Mouse (Mus musculus) E14TG2a.4 (cell line): ENCODE data around the gene Tceanc2.

Source experiments
- H3K27me3 ChIP-seq: 2 replicates; pipeline ENCODE4 v1.6.1; 2014; ENCODE audit warnings: low read length, control low read depth; ENCODE audit not compliant: insufficient read depth
- H3K36me3 ChIP-seq: 2 replicates; pipeline ENCODE4 v1.6.1; 2014; ENCODE audit warnings: low read length, control low read depth; ENCODE audit not compliant: insufficient read depth
- H3K4me1 ChIP-seq: replicated peaks from 2 replicates; pipeline ENCODE4 v1.6.1; 2014; ENCODE audit warnings: low read depth, low read length, control low read depth
- H3K4me3 ChIP-seq: replicated peaks from 2 replicates; pipeline ENCODE4 v1.5.1; 2014; ENCODE audit warnings: mild to moderate bottlenecking, low read length
- H3K9me3 ChIP-seq: 2 replicates; pipeline ENCODE4 v1.6.1; 2014; ENCODE audit warnings: low read length, control low read depth
- CTCF ChIP-seq: conservative IDR thresholded peaks from 2 replicates; pipeline ENCODE4 v1.5.1; 2014; ENCODE audit warnings: low read length
- NANOG ChIP-seq: IDR thresholded peaks from 2 replicates; pipeline ENCODE4 v1.6.1; 2014; ENCODE audit warnings: borderline replicate concordance, low read length, mixed read lengths
- POU5F1 ChIP-seq: IDR thresholded peaks from 2 replicates; pipeline ENCODE4 v1.6.1; 2014; ENCODE audit warnings: low read length, borderline replicate concordance

Gene Tceanc2

DNA sequence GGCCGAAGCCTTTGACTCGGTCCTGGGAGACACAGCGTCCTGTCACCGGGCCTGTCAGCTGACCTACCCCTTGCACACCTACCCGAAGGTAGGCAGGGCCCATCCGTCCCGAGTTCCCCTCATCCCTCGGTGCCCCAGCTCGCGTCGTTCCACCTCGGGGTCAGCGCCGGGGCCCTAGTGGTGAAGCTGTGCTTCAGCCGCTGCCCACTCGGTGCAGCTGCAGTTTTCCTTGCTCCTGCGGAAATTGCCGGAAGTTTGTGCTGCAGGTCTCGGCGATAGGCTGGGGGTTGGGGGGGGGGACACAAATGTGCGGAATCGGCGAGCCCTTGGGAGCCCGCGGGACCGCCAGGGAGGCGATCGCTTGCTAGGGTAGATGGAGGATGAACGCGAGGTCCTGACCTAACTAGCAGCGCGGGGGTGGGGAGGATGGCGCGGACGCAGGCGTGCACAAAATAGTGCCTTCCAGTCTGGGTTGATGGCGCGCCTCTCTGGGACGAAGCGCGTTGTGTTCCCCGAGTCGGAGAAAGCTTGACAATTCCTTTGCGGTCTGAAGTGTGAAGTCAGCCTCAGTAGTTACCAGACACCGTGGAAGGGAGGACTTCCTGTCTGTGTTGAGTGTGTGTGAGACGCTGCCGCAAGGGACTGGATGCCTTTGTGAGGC, at the start of gene Tceanc2:
Gene Tceanc2 (minus strand): TSS at position 287 of the 661 bp plus-strand sequence.
- Histone ChIP-seq H3K27me3 (no peaks in the 10 kb centered on the region), H3K4me1 (peaks cover 49% of the 10 kb centered on the region), H3K9me3 (no peaks in the 10 kb centered on the region), H3K4me3 (peak within 1 kb of the TSS; percentile 98), H3K36me3 (peaks cover 21% of the 10 kb centered on the region)
- TF ChIP-seq NANOG (no peak), CTCF (no peak), POU5F1 (no peak)

DNA sequence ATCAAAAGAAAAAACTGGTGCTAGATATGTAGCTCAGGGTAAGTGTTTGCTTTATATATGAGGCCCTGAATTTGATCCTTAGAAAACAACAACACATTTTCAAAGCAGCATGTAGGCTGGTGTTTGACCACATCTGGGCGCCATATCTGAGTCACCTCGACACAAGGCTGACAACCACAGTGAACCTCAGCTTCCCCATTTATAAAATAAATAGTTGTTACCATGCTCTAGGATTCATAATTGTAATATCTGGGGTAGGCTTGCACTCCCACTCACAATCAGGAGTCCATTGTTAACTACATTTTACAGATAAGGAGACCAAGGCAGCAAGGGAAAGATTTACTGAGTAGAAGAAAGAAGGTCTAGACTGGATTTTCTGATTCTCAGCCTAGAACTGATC, 47.4 kb upstream of the Tceanc2 start:
- Histone ChIP-seq H3K27me3 (no peaks in the 10 kb centered on the region), H3K4me3 (no peak overlapping the region), H3K4me1 (no peaks in the 10 kb centered on the region), H3K9me3 (no peaks in the 10 kb centered on the region), H3K36me3 (no peaks in the 10 kb centered on the region)
- TF ChIP-seq CTCF (no peak), POU5F1 (no peak), NANOG (no peak)

DNA sequence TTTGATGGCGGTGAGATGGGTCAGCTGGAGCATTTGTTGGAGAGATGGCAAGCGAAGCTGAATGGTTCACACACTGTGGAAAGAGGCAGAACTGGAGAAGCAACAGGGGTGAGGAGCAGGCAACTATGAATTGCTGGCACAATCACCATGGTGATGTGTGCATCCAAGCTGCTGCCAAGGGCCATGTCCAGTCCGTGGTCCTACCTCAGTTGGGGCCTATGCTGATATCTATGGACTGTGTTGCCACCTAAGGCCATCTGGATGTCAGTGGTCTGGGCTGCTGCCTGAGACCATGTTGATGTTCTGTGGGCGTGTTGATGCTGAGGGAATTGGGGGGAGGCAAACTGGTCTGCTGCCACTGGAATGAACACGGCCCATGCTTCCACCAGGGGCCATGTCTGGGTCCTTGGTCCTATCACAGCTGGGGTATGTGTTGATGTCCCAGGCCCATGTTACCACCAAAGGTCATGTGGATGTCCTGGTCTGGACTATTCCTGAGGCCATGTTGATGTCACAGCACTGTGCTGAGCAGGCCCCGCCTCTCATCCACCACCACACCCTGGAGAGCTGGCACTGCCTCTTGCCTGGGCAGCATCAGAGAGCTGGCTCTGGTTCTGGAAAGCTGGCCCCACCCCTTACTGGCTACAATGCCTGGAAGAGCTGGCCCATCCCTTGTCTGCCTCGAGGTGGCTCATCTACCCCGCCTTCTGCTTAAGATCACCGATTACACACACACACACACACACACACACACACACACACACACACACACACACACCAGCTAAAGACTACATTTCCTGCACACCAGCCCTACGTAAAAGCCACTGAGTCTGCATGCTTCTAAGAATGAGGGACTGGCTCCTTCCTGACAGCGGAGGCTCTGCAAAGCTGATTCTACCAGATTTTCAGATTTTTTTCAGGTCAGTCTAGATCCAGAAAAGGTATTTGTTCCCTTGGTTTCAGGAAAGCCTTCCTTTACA, 44.6 kb upstream of the Tceanc2 start:
- H3K36me3 ChIP-seq, result no peaks in the 10 kb centered on the region
- no peaks in the 10 kb centered on the region for H3K4me1 ChIP-seq
- H3K9me3 ChIP-seq, result no peaks in the 10 kb centered on the region
- no peaks in the 10 kb centered on the region for H3K27me3 ChIP-seq
- H3K4me3 ChIP-seq, result no peak overlapping the region
- no peak for TF ChIP-seq CTCF
- no peak for TF ChIP-seq NANOG
- TF ChIP-seq POU5F1, result no peak

DNA sequence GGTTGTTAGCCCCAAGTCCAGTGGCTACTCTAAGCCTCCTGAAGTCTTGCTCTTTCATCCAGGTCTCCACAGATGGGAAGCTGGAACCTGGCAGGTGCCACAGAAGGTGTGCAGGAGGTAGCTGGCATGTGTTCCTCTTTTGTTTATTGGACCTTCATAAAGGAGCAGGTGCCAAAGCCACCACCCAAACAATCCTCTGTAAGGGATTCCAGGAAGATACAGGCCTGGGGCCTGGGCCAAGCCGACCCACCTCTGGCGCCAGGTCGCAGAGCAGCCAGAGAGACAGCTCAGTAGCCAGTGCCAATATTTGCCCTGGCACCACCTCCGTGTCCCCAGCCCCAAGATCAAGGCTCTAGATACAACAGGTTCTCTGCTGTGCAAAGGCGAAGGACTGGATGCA, 42.6 kb upstream of the Tceanc2 start:
- Histone ChIP-seq H3K9me3 (no peaks in the 10 kb centered on the region), H3K27me3 (no peaks in the 10 kb centered on the region), H3K4me3 (no peak overlapping the region), H3K36me3 (no peaks in the 10 kb centered on the region), H3K4me1 (peaks cover 7% of the 10 kb centered on the region; the same call in 1 of the 2 replicates)
- TF ChIP-seq NANOG (no peak), POU5F1 (no peak), CTCF (no peak)

DNA sequence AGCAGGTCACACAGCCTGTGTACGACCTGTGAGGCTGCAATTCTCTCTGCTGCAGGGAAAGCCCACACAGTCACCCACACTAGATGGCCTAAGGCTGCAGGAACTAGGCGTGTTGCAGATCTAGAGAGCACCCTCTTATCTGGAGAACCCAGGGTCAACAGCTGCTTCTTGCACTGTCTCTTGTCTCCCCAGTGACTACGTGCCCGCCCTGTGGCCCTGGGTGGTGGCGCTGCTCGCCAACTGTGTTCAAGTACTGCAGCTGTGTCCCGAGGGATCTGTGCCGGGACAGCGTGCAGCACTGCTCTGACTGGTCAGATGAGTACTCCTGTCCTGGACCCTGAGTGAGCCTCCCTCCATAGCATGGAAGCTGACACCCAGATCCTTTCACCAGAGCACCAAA, 38.7 kb upstream of the Tceanc2 start:
- Histone ChIP-seq H3K9me3 (no peaks in the 10 kb centered on the region), H3K36me3 (no peaks in the 10 kb centered on the region), H3K4me1 (peaks cover 7% of the 10 kb centered on the region; the same call in 1 of the 2 replicates), H3K27me3 (no peaks in the 10 kb centered on the region), H3K4me3 (no peak overlapping the region)
- TF ChIP-seq NANOG, result no peak
- no peak for TF ChIP-seq CTCF

DNA sequence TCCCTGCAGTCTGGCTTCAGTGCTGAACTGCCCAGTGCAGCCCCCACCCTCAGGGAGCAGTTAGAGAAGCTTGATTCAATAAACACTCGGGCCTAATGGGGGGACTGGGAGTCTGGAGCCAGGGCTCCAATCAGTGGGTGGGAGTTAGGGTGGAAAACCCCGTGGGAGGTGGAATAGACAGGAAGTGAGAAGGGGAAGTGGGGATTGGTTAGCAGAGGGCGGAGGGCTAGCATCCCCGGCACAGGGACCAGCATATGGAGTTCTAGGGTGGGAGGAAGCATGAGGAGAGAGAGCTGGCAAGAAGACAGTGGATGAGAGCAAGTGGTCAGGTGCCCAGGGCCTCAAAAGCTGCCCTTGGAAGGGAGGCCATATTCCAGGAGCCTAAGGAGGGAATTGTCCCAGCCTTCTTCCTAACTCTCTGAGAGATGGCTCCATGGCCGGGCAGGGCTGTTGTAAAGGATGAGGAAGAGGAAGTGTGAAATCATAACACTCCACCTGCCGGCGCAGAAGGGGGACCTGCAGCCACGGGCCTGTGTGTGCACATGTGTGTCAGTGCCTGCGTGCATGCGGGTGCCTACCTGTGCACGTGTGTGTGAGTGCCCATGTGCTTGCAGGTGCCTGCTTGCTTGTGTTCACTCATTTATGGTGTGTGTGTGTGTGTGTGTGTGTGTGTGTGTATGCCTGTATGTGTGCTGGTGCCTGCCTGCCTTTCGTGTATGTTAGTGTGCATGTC, 34.5 kb upstream of the Tceanc2 start:
- Histone ChIP-seq H3K4me3 (no peak overlapping the region), H3K36me3 (no peaks in the 10 kb centered on the region), H3K9me3 (no peaks in the 10 kb centered on the region), H3K27me3 (no peaks in the 10 kb centered on the region), H3K4me1 (peaks cover 11% of the 10 kb centered on the region)
- TF ChIP-seq NANOG, result no peak
- no peak for TF ChIP-seq POU5F1
- no peak for TF ChIP-seq CTCF

DNA sequence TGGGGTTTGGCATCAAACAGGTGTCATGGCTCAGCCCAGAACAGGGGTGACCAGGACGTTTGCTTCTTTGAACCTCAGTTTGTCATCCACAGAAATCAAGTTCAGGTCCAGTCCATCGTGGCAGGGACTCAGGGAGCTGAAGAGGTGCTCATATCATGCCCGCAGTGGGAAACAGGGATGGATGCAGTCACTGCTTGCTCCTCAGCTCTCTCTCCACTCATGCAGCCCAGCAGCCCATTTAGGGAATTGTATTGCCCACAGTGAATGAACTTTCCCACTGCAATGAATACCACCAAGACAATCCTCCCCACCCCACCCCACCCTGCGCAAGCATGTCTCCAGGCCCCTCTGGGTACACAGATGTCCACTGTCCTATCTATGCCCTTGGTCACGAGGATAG, 33.0 kb upstream of the Tceanc2 start:
- no peak overlapping the region for H3K4me3 ChIP-seq
- no peaks in the 10 kb centered on the region for H3K36me3 ChIP-seq
- no peaks in the 10 kb centered on the region for H3K27me3 ChIP-seq
- H3K4me1 ChIP-seq, result peaks cover 4% of the 10 kb centered on the region
- H3K9me3 ChIP-seq, result no peaks in the 10 kb centered on the region
- TF ChIP-seq NANOG, result no peak
- TF ChIP-seq POU5F1, result no peak
- TF ChIP-seq CTCF, result no peak

DNA sequence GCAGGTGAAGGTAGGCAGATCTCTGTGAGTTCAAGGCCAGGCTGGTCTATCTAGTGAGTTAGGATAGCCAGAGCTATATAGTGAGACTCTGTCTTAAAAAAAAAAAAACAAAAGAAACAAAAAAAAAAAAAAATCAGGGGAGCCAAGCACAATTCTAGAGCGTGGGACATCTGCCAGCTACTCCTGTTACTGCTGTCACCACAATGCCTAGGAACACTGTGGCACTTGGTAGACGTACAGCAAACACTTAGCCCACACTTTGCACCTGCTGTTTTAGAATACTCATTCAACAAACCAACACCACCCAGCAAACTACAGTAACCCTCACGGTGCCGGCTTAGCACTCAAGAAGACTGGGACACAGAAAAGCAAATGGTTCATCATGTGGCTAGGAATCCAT, 32.5 kb upstream of the Tceanc2 start:
- Histone ChIP-seq H3K4me1 (peaks cover 4% of the 10 kb centered on the region), H3K4me3 (no peak overlapping the region), H3K27me3 (no peaks in the 10 kb centered on the region), H3K9me3 (no peaks in the 10 kb centered on the region), H3K36me3 (0 out of 2 replicates have a peak, but pooled peaks cover 4% of the 10 kb centered on the region)
- TF ChIP-seq POU5F1 (no peak), NANOG (no peak), CTCF (no peak)
